Mouse (Mus musculus) neutrophil, adult 83 days (primary cell): Measurements from ENCODE around the gene Nrap. TPM values are rescaled to one million over a fixed set of nuclear protein-coding genes. Genes with fewer than 3 reads are reported as not detected.

Experiments used
- total RNA-seq, 2 experiments: library from RNA; stranded (reverse); gene quantifications; one replicate each; pipeline ENCODE4 v1.2.4; 2023

Nrap gene
- total RNA-seq, result under 1 TPM; 0.33 to 0.49 TPM

GRCm38 (mm10) chr19:56389879-56390278 is at the start of gene Nrap:
Nrap (minus strand) TSS chr19:56390037.

DNA sequence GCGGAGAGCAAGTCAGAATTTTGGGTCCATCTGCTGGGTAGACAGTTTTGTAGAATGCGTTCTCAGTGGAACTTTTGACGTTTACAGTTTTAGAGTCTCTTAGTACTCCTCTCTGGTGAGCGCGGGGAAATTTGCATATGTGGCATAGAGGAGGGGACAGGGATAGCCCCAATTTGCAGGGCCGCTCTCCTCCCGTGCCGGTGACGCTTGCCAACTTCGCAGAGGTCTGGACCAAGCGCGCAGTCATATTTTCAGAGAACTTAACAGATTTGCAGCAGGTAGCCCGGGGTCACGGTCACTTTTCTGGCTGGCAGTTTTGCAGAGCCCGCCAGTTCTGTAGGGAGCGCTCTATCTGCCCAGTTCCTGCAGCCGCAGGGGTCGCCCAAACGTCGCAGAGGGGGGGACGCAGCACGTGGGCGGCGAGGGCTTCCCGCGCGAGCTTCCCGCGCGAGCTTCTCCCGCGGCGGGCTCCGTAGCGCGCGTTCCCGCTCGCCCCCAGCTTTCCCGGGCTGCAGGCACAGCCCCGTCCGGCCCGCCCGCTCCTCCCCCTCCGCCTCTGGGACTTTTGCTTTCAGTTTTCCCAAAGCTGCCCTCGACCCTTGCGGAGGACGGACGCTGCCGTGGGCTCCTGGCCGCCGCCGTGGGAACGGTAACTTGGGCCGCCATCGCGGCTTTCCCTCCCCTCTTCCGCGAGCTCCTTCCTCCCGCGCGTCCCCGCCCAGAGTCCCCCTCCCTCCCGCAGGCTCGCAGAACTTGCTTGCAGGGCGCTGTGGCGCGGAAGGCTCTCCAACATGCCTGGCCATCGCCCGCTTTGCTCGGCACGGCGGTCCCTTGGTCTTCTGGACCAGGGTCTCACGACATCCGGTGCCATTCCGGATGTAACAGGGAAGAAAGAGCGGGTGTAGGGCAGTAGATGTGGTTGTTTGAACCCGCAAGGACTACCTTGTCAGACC is 7.1 kb upstream of the Nrap start, which contains the start of gene Casp7:
Gene Casp7 (plus strand): TSS at position 461 of the 953 bp plus-strand sequence.

DNA sequence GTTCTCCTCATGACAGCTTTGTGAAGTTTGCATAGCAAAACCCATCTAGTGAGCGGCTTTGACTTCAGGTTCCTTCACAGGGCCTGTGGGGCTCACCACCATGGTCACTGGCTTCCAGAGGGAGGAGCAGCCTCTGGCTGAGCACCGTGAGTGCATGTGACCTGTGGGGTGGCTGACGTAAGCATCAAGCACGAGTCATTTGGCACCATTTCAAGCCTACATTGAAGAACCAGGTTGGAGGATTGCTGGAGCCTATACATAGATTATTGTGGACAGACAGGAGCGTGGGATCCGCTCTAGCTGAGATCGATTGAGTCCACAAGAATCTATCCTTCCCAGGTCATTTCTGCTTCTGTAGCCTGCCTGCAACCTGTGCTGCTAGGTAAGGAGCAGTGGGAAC is 103.0 kb downstream of the Nrap start, which contains the start of gene Habp2:
Gene Habp2 (plus strand): TSS at position 272 of the 400 bp plus-strand sequence.

Other genes starting within 250 kb of the Nrap start
- not detected for gene Habp2, start 102.9 kb downstream of the Nrap start, total RNA-seq
- 10 to 100 TPM; 32.3 to 36.6 TPM for gene Casp7, start 7.1 kb upstream of the Nrap start, total RNA-seq
- gene Plekhs1, start 71.6 kb upstream of the Nrap start, total RNA-seq, result 1 to 10 TPM; 1.2 to 1.7 TPM
- 10 to 100 TPM; 10.9 to 13.1 TPM for gene Dclre1a, start 158.2 kb upstream of the Nrap start, total RNA-seq
- gene Nhlrc2, start 158.2 kb upstream of the Nrap start, total RNA-seq, result 10 to 100 TPM; 16.3 to 18.0 TPM